Mouse (Mus musculus) adrenal gland, postnatal 36 days (tissue): ENCODE results near the gene Ubn1. TPM values are rescaled to one million over a fixed set of nuclear protein-coding genes. Genes with fewer than 3 reads are reported as not detected.

Experiments
- total RNA-seq, 2 experiments: library from RNA; stranded (reverse); gene quantifications; 2 replicates each; pipeline ENCODE4 v1.2.3; 2021

Ubn1 gene
- total RNA-seq, 2 experiments from 2014 or later: 35.2 to 38.5 TPM

Other genes starting within 250 kb of the Ubn1 start
- not detected for gene 4930562C15Rik, start 214.6 kb upstream of the Ubn1 start, total RNA-seq
- gene Ubald1, start 169.7 kb upstream of the Ubn1 start, total RNA-seq: 10 to 100 TPM; 29.2 to 36.1 TPM
- gene Mgrn1, start 163.8 kb upstream of the Ubn1 start, total RNA-seq: 10 to 100 TPM; 72.9 to 79.3 TPM
- 10 to 100 TPM; 54.6 to 74.1 TPM for gene Nudt16l1, start 111.3 kb upstream of the Ubn1 start, total RNA-seq
- gene Anks3, start 85.9 kb upstream of the Ubn1 start, total RNA-seq: 10 to 100 TPM; 31.2 to 42.2 TPM
- not detected for gene Sept12, start 52.2 kb upstream of the Ubn1 start, total RNA-seq
- gene Smim22, start 42.8 kb upstream of the Ubn1 start, total RNA-seq: not detected
- 10 to 100 TPM; 21.2 to 21.6 TPM for gene Rogdi, start 36.5 kb upstream of the Ubn1 start, total RNA-seq
- 10 to 100 TPM; 94.6 to 95.6 TPM for gene Glyr1, start 194 bp upstream of the Ubn1 start, total RNA-seq
- gene Ppl, start 82.4 kb downstream of the Ubn1 start, total RNA-seq: 1 to 10 TPM; 2.0 to 4.7 TPM
- under 1 TPM in 1 of 2 experiments, not detected in 1; 0.13 TPM for gene Sec14l5, start 97.1 kb downstream of the Ubn1 start, total RNA-seq
- gene Nagpa, start 154.0 kb downstream of the Ubn1 start, total RNA-seq: 10 to 100 TPM; 22.4 to 27.2 TPM
- gene AU021092, start 172.2 kb downstream of the Ubn1 start, total RNA-seq: 10 to 100 TPM; 13.0 to 23.0 TPM
- 10 to 100 TPM; 30.2 to 38.6 TPM for gene Alg1, start 183.6 kb downstream of the Ubn1 start, total RNA-seq
- 10 to 100 TPM; 23.3 to 33.5 TPM for gene Eef2kmt, start 205.9 kb downstream of the Ubn1 start, total RNA-seq